Mouse (Mus musculus) liver, embryonic 14.5 days (tissue): ENCODE data around the gene Cdh13. TPM values are rescaled to one million over a fixed set of nuclear protein-coding genes. Genes with fewer than 3 reads are reported as not detected.

Experiments used
- ATAC-seq: fragments of 200-750 bp; cut with Nextera tagmentation; 2 replicates; pipeline ENCODE4 v1.8.0; 2017; ENCODE audit warnings: moderate number of reproducible peaks, mild to moderate bottlenecking, moderate library complexity; ENCODE audit not compliant: insufficient read depth
- DNase-seq, 3 experiments: peaks; one replicate each; pipeline ENCODE4 v3.0.0-alpha.2; 2012 to 2013; ENCODE audit warnings: low read depth in 3 of 3, low spot score in 3 of 3
- H3K27ac ChIP-seq: fragments of 300-500 bp; sonication (generic); 2 replicates; pipeline ENCODE4 v1.5.1; 2014; ENCODE audit warnings: moderate library complexity, mild to moderate bottlenecking, control low read depth, inconsistent platforms
- H3K27me3 ChIP-seq: fragments of 300-500 bp; sonication (generic); 2 replicates; pipeline ENCODE4 v1.6.1; 2014; ENCODE audit warnings: mild to moderate bottlenecking, low read length, moderate library complexity; ENCODE audit not compliant: control insufficient read depth, insufficient read depth
- H3K36me3 ChIP-seq: fragments of 300-500 bp; sonication (generic); replicated peaks from 2 replicates; pipeline ENCODE4 v1.6.1; 2014; ENCODE audit warnings: low read depth; ENCODE audit not compliant: control insufficient read depth, insufficient read depth
- H3K4me1 ChIP-seq, 2 experiments: fragments of 200-500 bp in 1 of 2; fragments of 300-500 bp in 1 of 2; sonication (generic) in 1 of 2; replicated peaks; 2 replicates each; pipeline ENCODE4 v1.6.1; 2012 to 2014; ENCODE audit warnings: antibody characterized with exemption in 1 of 2, inconsistent platforms in 1 of 2, low read length in 1 of 2; ENCODE audit not compliant: control insufficient read depth in 2 of 2, insufficient read depth in 2 of 2
- H3K4me2 ChIP-seq: fragments of 300-500 bp; sonication (generic); 2 replicates; pipeline ENCODE4 v1.6.1; 2014; ENCODE audit warnings: low read depth, mild to moderate bottlenecking, control low read depth, moderate library complexity
- H3K4me3 ChIP-seq, 2 experiments: fragments of 200-500 bp in 1 of 2; fragments of 300-500 bp in 1 of 2; sonication (generic) in 1 of 2; 2 replicates each; pipeline ENCODE4 v1.5.1; 2012 to 2014; ENCODE audit warnings: low read depth in 2 of 2, low read length in 2 of 2, mild to moderate bottlenecking in 2 of 2, control low read depth in 1 of 2, inconsistent platforms in 1 of 2, moderate library complexity in 1 of 2; ENCODE audit not compliant: insufficient read depth in 1 of 2
- H3K9ac ChIP-seq: fragments of 300-500 bp; sonication (generic); replicated peaks from 2 replicates; pipeline ENCODE4 v1.6.1; 2014; ENCODE audit warnings: mild to moderate bottlenecking, control low read depth, moderate library complexity
- H3K9me3 ChIP-seq: fragments of 300-500 bp; sonication (generic); 2 replicates; pipeline ENCODE4 v1.6.1; 2016; ENCODE audit warnings: low read length, mixed read lengths; ENCODE audit not compliant: control insufficient read depth
- CTCF ChIP-seq: IDR thresholded peaks from 2 replicates; pipeline ENCODE4 v1.5.1; 2016; ENCODE audit warnings: antibody characterized with exemption, low read depth, control low read depth
- EP300 ChIP-seq: IDR thresholded peaks from 2 replicates; pipeline ENCODE4 v1.6.1; 2016; ENCODE audit warnings: antibody characterized with exemption, low read depth
- WGBS: fragments of 180-500 bp; shearing (Covaris S2); extraction: QIAGEN DNeasy Blood & Tissue Kit; methylation state at CpG from one replicate; pipeline ENCODE4 v1.1.7; 2014; ENCODE audit not compliant: insufficient replicate concordance; 5-methylcytosine and 5-hydroxymethylcytosine counted together
- polyA plus RNA-seq, 2 experiments: library from polyadenylated mRNA; depleted of rRNA in 1 of 2; stranded (reverse) in 1 of 2; unstranded in 1 of 2; fragments of >200 nt; fragmentation: Nextera tagmentation in 1 of 2; extraction: Ambion mirVana in 1 of 2; gene quantifications; 2 replicates each; pipeline versions ENCODE4 v1.2.1 to v1.2.3; 2012 to 2014

Gene Cdh13
- polyA plus RNA-seq, 2 experiments = 0.15 to 0.43 TPM

- H3K27ac ChIP-seq = no peak overlapping the region
- H3K36me3 ChIP-seq = no peaks in the 10 kb centered on the region
- no peak for ATAC-seq
- 58% methylated on average over 5 of the region's 5 CpGs for WGBS
- no peak overlapping the region for H3K9ac ChIP-seq
- no peak overlapping the region for H3K4me3 ChIP-seq
- H3K27me3 ChIP-seq = no peaks in the 10 kb centered on the region
- H3K4me2 ChIP-seq = no peak overlapping the region
- no peaks in the 10 kb centered on the region for H3K4me1 ChIP-seq
- no peak for TF ChIP-seq CTCF
- TF ChIP-seq EP300 = no peak
- no peaks in the 10 kb centered on the region; the same call in none of the 2 replicates for H3K9me3 ChIP-seq
- DNase-seq = no peak
Measured at GRCm38 (mm10) chr8:118741781-118742180, 458.2 kb downstream of the Cdh13 start.

GRCm38 (mm10) chr8:118744991-118745390 lies 461.5 kb downstream of the Cdh13 start:
- ATAC-seq = no peak
- no peaks in the 10 kb centered on the region for H3K27me3 ChIP-seq
- H3K9ac ChIP-seq = no peak overlapping the region
- WGBS = 78% methylated on average over 13 of the region's 13 CpGs
- no peaks in the 10 kb centered on the region; the same call in none of the 2 replicates for H3K9me3 ChIP-seq
- H3K36me3 ChIP-seq = no peaks in the 10 kb centered on the region
- no peak for DNase-seq
- H3K4me2 ChIP-seq = no peak overlapping the region
- H3K4me3 ChIP-seq = no peak overlapping the region
- no peak overlapping the region for H3K27ac ChIP-seq
- H3K4me1 ChIP-seq = no peaks in the 10 kb centered on the region
- no peak for TF ChIP-seq CTCF
- no peak for TF ChIP-seq EP300

GRCm38 (mm10) chr8:118748041-118748604 lies 464.6 kb downstream of the Cdh13 start:
- TF ChIP-seq CTCF = no peak
- TF ChIP-seq EP300 = no peak
- WGBS = 82% methylated on average over 21 of the region's 21 CpGs
- H3K9me3 ChIP-seq = no peaks in the 10 kb centered on the region; the same call in none of the 2 replicates
- no peak for ATAC-seq
- H3K27me3 ChIP-seq = no peaks in the 10 kb centered on the region
- H3K9ac ChIP-seq = no peak overlapping the region
- H3K4me1 ChIP-seq = no peaks in the 10 kb centered on the region
- no peak overlapping the region for H3K4me2 ChIP-seq
- no peak overlapping the region for H3K27ac ChIP-seq
- H3K4me3 ChIP-seq = no peak overlapping the region
- DNase-seq = no peak
- no peaks in the 10 kb centered on the region for H3K36me3 ChIP-seq

- WGBS = 59% methylated on average over 3 of the region's 3 CpGs
- Histone ChIP-seq H3K27ac (no peak overlapping the region), H3K9ac (no peak overlapping the region), H3K9me3 (no peaks in the 10 kb centered on the region; the same call in none of the 2 replicates), H3K4me2 (no peak overlapping the region), H3K4me3 (no peak overlapping the region), H3K27me3 (no peaks in the 10 kb centered on the region), H3K36me3 (no peaks in the 10 kb centered on the region), H3K4me1 (no peaks in the 10 kb centered on the region)
- TF ChIP-seq CTCF = no peak
- ATAC-seq (no peak), DNase-seq (no peak)
Measured at GRCm38 (mm10) chr8:118749191-118749590, 465.7 kb downstream of the Cdh13 start.

GRCm38 (mm10) chr8:118749786-118750185 lies 466.3 kb downstream of the Cdh13 start:
- H3K36me3 ChIP-seq = no peaks in the 10 kb centered on the region
- H3K9me3 ChIP-seq = no peaks in the 10 kb centered on the region; the same call in none of the 2 replicates
- WGBS = 67% methylated on average over 11 of the region's 11 CpGs
- H3K4me2 ChIP-seq = no peak overlapping the region
- DNase-seq (no peak), ATAC-seq (no peak)
- H3K4me1 ChIP-seq = no peaks in the 10 kb centered on the region
- H3K27me3 ChIP-seq = no peaks in the 10 kb centered on the region
- no peak overlapping the region for H3K9ac ChIP-seq
- TF ChIP-seq EP300 (no peak), CTCF (no peak)
- H3K4me3 ChIP-seq = no peak overlapping the region
- H3K27ac ChIP-seq = no peak overlapping the region
